Mouse (Mus musculus): Measurements from ENCODE around the gene Ddost. TPM values are rescaled to one million over a fixed set of nuclear protein-coding genes. Genes with fewer than 3 reads are reported as not detected.
"Not testable (repeated sequence)": the region's sequence is repeated elsewhere in the genome, so short reads cannot be mapped to it uniquely, and the experiment has no call there.

Ddost gene
- polyA plus RNA-seq, 1 experiment from 2014 or later: 386 TPM

DNA sequence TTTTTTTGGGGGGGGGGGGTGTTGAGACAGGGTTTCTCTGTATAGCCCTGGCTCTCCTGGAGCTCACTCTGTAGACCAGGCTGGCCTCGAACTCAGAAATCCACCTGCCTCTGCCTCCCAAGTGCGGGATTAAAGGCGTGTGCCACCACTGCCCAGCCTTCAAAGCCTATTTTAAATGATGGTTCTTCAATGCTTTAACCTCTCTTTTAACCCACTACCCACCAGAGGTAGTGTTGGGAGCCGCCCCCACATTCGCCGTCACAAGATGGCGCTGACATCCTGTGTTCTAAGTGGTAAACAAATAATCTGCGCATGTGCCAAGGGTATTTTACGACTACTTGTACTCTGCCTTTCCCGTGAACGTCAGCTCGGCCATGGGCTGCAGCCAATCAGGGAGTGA, 22.6 kb downstream of the Ddost start:
- not testable (repeated sequence) for H3K4me3 ChIP-seq (replicated peaks); H3K36me3 ChIP-seq; H3K9me3 ChIP-seq (replicated peaks); ATAC-seq (replicated peaks; ENCODE audit: low FRiP score); H3K9ac ChIP-seq
- 69% methylated on average over 8 of the region's 12 CpGs for WGBS
- Histone ChIP-seq H3K27ac (peak overlapping the region; percentile 97), H3K4me1 (peaks cover 11% of the 10 kb centered on the region), H3K27me3 (peaks cover 21% of the 10 kb centered on the region), H3K4me2 (peak overlapping the region; percentile 25; the same call in 1 of the 2 replicates)

DNA sequence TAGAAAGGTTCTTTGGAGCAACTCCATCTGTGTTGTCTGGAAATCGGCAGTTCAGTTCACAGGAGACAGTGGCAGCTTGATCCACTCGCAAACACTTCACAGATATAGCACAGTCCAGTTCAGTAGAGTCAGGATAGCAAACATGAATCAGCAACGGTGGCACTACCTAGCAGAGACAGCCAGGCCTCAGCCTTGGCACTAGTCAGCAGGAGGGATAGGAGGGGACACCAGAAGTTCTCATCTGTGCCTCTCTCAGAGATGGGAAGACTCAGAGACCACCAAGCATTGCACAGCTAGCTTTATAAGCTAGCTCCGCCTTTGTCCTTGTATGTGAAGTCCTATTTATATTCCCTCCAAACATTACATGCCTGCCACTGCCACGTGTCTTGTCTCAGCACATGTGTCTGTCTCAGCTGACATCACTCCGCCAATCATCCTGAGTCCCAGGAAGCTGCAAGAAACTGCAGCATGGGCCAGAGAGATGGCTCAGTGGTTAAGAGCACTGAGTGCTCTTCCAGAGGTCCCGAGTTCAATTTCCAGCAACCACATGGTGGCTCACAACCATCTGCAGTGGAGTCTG, 23.5 kb downstream of the Ddost start:
- Histone ChIP-seq H3K4me3 (replicated peaks) (peak overlapping the region; percentile 37), H3K27me3 (peaks cover 21% of the 10 kb centered on the region), H3K4me2 (peak overlapping the region; percentile 51), H3K36me3 (no peaks in the 10 kb centered on the region), H3K4me1 (peaks cover 11% of the 10 kb centered on the region), H3K9me3 (replicated peaks) (no peaks in the 10 kb centered on the region), H3K9ac (0 out of 2 replicates have a peak overlapping the region, but pooled peaks have one; percentile 4), H3K27ac (peak overlapping the region; percentile 45; the same call in 1 of the 2 replicates)
- ATAC-seq (replicated peaks; ENCODE audit: low FRiP score): no peak
- WGBS: 74% methylated on average over 7 of the region's 7 CpGs

DNA sequence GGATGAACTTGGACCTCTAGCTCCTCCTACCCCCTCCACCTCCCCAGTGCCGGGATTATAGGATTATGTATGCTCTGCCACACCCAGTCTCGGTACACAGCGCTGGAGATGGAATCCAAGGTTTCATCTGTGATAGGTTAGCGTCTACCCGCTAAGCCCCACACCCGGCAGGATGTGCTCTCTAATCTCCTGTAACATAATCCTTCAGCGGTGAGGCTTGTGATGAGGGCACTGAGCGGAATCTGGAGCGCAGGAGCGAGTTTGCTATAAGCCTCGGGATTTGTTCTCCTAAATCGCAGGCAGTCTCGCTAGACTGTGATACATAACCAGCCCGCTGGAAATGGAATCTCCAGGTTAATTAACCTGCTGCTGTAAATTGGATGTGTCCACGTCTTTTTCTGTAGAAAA, 25.7 kb downstream of the Ddost start:
- Histone ChIP-seq H3K27ac (no peak overlapping the region), H3K4me1 (peaks cover 9% of the 10 kb centered on the region), H3K4me2 (no peak overlapping the region), H3K9me3 (replicated peaks) (no peaks in the 10 kb centered on the region), H3K36me3 (no peaks in the 10 kb centered on the region), H3K4me3 (replicated peaks) (no peak overlapping the region), H3K9ac (no peak overlapping the region), H3K27me3 (peaks cover 21% of the 10 kb centered on the region)
- no peak for ATAC-seq (replicated peaks; ENCODE audit: low FRiP score)
- 26% methylated on average over 15 of the region's 15 CpGs for WGBS

DNA sequence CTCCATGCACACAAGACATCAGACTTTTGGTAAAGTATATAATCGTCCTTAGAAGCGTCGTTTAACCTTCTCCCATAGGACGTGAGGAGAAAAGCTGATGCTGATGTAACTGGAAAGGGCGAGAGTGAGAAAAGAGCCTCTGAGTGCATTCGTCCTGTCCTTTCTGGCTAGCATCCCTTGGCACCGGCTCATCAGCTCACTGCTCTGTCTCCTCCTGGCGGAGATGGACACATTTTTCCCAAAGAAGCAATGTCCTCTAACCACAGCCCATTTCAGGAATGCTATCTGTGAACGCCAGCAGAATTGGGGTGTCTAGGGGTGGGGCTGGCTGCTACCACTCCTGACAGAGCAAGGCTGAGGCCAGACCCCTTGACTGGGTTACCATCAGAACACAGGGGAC, 27.1 kb downstream of the Ddost start:
- Histone ChIP-seq H3K27me3 (peaks cover 21% of the 10 kb centered on the region), H3K4me1 (peaks cover under 1% of the 10 kb centered on the region), H3K9ac (no peak overlapping the region), H3K9me3 (replicated peaks) (no peaks in the 10 kb centered on the region), H3K36me3 (no peaks in the 10 kb centered on the region), H3K4me2 (no peak overlapping the region), H3K4me3 (replicated peaks) (no peak overlapping the region), H3K27ac (no peak overlapping the region)
- no peak for ATAC-seq (replicated peaks; ENCODE audit: low FRiP score)
- WGBS: 85% methylated on average over 9 of the region's 9 CpGs

DNA sequence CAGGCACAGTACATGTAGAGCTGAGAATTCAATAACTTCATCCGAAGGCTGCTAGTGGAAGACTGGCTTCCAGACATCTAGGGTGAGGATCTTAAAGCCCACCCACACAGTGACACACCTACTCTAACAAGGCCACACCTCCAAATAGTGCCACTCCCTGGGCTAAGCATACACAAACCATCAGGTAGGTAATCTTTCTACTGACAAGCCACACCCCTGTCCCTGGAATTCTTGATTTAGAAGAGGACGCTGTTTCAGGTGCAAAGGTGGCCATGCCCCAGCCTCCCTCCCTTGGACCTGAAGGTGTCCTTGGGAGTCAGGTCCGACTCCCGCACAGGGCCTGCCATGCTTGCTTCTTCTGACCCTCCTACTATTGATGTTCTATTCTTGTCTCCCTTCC, 28.6 kb downstream of the Ddost start:
- ATAC-seq (replicated peaks; ENCODE audit: low FRiP score): no peak
- peaks cover 21% of the 10 kb centered on the region for H3K27me3 ChIP-seq
- H3K27ac ChIP-seq: no peak overlapping the region
- H3K9ac ChIP-seq: no peak overlapping the region
- H3K36me3 ChIP-seq: no peaks in the 10 kb centered on the region
- no peaks in the 10 kb centered on the region for H3K9me3 ChIP-seq (replicated peaks)
- WGBS: 80% methylated on average over 4 of the region's 4 CpGs
- no peak overlapping the region for H3K4me3 ChIP-seq (replicated peaks)
- H3K4me1 ChIP-seq: no peaks in the 10 kb centered on the region
- no peak overlapping the region for H3K4me2 ChIP-seq

DNA sequence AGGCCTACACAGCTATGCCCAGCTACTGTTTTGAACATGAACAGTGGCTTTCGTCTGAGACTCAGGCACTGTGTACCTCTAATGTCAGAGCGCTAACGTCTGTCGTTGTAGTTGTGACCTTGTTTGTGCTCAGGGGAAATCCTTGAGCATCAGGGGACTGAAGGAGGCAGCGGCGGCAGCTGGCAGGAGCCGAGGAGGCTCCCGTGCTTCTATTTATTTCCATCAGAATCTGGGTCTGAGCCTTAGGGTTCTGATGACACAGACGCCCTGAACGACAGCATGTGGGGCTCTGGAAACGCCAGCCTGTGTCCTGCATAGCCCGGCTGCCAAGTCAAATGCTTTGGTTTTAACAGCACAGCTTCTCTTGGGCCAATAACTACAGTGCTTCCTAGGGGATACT, 30.5 kb downstream of the Ddost start:
- H3K9ac ChIP-seq: no peak overlapping the region
- WGBS: 86% methylated on average over 12 of the region's 12 CpGs
- ATAC-seq (replicated peaks; ENCODE audit: low FRiP score): no peak
- no peaks in the 10 kb centered on the region for H3K36me3 ChIP-seq
- H3K4me2 ChIP-seq: no peak overlapping the region
- H3K4me1 ChIP-seq: no peaks in the 10 kb centered on the region
- H3K9me3 ChIP-seq (replicated peaks): no peaks in the 10 kb centered on the region
- H3K27me3 ChIP-seq: peaks cover 17% of the 10 kb centered on the region
- H3K27ac ChIP-seq: no peak overlapping the region
- H3K4me3 ChIP-seq (replicated peaks): no peak overlapping the region

DNA sequence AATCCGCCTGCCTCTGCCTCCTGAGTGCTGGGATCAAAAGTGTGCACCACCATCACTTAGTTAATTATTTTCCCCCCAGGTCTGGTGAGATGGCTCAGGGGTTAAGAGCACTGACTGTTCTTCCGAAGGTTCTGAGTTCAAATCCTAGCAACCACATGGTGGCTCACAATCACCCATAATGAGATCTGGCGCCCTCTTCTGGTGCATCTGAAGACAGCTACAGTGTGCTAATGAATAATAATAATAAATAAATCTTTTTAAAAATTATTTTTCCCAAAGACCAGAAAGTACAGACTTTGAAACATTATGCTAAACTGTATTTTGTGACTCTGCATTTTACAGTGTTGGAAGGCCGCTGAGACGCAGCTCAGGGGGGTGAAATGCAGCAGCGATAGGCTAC, 31.1 kb downstream of the Ddost start:
- no peak for ATAC-seq (replicated peaks; ENCODE audit: low FRiP score)
- no peak overlapping the region for H3K4me3 ChIP-seq (replicated peaks)
- H3K36me3 ChIP-seq: no peaks in the 10 kb centered on the region
- no peak overlapping the region for H3K4me2 ChIP-seq
- 91% methylated on average over 6 of the region's 6 CpGs for WGBS
- no peak overlapping the region for H3K27ac ChIP-seq
- H3K27me3 ChIP-seq: peaks cover 11% of the 10 kb centered on the region
- no peaks in the 10 kb centered on the region for H3K9me3 ChIP-seq (replicated peaks)
- no peak overlapping the region for H3K9ac ChIP-seq
- H3K4me1 ChIP-seq: no peaks in the 10 kb centered on the region

DNA sequence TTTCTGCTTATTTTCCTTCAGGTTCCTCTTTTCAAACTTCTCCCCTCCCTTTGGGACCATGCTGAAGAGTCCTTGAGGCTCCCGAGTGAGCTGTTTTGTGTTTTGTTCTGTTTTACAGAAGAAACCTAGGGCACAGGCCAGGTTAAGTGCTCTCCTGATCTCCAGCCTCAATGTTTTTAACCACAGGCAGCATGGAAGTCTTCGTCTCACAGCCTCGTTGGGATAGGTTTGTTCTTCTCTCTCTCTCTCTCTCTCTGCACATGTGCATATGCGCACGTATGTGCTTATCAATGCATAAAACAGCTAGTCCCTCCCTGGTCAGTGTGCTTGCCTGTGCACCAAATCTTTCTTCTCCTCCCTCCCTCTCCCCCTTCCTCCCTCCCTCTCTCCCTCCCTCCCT, 32.3 kb downstream of the Ddost start:
- no peak overlapping the region for H3K4me3 ChIP-seq (replicated peaks)
- no peak overlapping the region for H3K27ac ChIP-seq
- WGBS: 77% methylated on average over 5 of the region's 5 CpGs
- H3K9me3 ChIP-seq (replicated peaks): no peaks in the 10 kb centered on the region
- ATAC-seq (replicated peaks; ENCODE audit: low FRiP score): no peak
- H3K9ac ChIP-seq: no peak overlapping the region
- H3K4me1 ChIP-seq: 0 out of 2 replicates have a peak, but pooled peaks cover 2% of the 10 kb centered on the region
- no peak overlapping the region for H3K4me2 ChIP-seq
- H3K36me3 ChIP-seq: no peaks in the 10 kb centered on the region
- peaks cover 2% of the 10 kb centered on the region; the same call in 1 of the 2 replicates for H3K27me3 ChIP-seq

DNA sequence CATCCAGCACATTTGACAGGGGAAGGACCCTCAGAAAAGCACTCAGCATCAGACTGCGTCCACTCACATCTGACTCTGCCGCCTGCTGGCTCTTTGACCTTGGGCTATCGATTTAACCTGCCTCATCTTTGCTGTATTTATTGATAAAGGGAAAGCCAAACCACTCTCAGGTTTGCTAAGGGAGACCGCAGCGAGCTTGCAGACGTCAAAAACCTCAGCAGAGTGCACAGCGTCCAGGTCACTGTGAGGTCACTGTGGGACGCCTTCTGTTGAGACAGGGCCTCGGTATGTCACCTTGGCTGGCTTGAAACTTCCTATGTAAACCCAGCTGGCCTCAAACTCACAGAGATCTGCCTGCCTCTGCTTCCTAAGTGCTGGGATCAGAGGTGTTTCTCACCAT, 32.8 kb downstream of the Ddost start:
- H3K9ac ChIP-seq: no peak overlapping the region
- H3K27me3 ChIP-seq: no peaks in the 10 kb centered on the region; the same call in 1 of the 2 replicates
- no peak overlapping the region for H3K4me3 ChIP-seq (replicated peaks)
- ATAC-seq (replicated peaks; ENCODE audit: low FRiP score): no peak
- H3K4me2 ChIP-seq: no peak overlapping the region
- H3K4me1 ChIP-seq: 0 out of 2 replicates have a peak, but pooled peaks cover 2% of the 10 kb centered on the region
- H3K36me3 ChIP-seq: no peaks in the 10 kb centered on the region
- H3K9me3 ChIP-seq (replicated peaks): no peaks in the 10 kb centered on the region
- WGBS: 74% methylated on average over 9 of the region's 9 CpGs
- H3K27ac ChIP-seq: no peak overlapping the region

DNA sequence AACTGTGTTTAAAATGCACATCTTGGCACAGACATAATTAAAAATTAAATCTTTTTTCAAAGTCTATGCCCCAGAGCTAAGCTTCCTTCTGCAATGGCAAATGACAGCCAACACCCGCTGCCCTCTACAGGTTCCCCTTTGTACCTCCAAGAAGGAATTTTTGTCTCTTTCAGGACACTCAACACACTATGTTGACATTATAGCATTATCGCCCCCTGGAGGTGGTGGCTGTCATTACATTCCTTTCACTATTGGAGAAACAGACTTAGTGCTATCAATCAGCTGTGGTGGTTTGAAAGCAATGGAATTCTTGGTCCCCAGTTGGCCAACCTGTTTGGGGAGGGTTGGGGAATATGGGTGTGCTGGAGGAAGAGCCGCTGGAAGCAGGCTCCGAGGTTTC, 35.4 kb downstream of the Ddost start:
- no peak for ATAC-seq (replicated peaks; ENCODE audit: low FRiP score)

DNA sequence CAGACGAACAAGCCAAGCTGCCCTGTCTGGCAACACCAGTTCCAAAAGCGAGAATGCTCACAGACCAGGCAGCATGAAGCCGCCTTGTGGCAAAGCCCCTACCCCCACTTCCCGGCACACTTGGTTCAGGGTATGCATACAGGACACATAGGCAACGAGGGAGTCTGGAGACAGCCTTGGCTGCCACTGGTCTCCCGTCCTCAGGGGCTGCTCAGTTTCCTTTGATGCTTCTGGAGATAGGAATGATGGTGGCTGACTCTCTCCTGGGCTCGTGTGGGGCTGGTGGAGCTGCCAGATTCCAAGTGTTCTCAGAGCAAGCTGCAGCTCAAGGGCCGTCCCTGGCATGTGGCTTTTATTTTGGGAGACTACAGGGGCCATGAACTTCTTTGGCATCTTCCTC, 36.9 kb downstream of the Ddost start:
- Histone ChIP-seq H3K4me3 (replicated peaks) (no peak overlapping the region), H3K4me2 (no peak overlapping the region), H3K27ac (no peak overlapping the region), H3K9me3 (replicated peaks) (no peaks in the 10 kb centered on the region), H3K4me1 (peaks cover 20% of the 10 kb centered on the region), H3K9ac (no peak overlapping the region), H3K36me3 (no peaks in the 10 kb centered on the region), H3K27me3 (no peaks in the 10 kb centered on the region)
- WGBS: 63% methylated on average over 8 of the region's 8 CpGs
- no peak for ATAC-seq (replicated peaks; ENCODE audit: low FRiP score)

More for the DNA sequence above, 35.4 kb downstream of the Ddost start:
- no peak overlapping the region for H3K27ac ChIP-seq
- no peaks in the 10 kb centered on the region for H3K9me3 ChIP-seq (replicated peaks)
- H3K27me3 ChIP-seq: no peaks in the 10 kb centered on the region
- H3K9ac ChIP-seq: no peak overlapping the region
- no peaks in the 10 kb centered on the region for H3K36me3 ChIP-seq
- WGBS: 37% methylated on average over 4 of the region's 4 CpGs
- peaks cover 20% of the 10 kb centered on the region for H3K4me1 ChIP-seq
- H3K4me2 ChIP-seq: no peak overlapping the region
- H3K4me3 ChIP-seq (replicated peaks): no peak overlapping the region

DNA sequence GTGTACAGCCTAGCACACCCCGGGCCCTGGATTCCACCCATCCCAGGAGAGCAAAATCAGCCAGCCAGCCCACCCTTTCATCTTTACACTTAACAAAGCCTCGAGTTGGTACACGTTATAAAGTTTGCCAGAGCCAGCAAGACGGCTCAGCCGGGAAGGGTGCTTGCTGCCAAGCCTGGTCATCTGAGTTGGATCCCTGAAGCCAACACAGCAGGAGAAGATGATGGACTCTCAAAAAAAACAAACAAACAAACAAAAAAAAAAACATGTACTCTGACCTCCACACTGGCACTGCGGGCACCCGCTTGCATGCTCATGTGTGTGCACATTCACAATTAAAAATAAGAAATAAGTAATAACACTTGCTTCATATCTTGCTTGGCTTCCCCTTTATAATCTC, 37.5 kb downstream of the Ddost start:
- Histone ChIP-seq H3K4me2 (no peak overlapping the region), H3K27ac (no peak overlapping the region), H3K9ac (no peak overlapping the region), H3K4me3 (replicated peaks) (no peak overlapping the region), H3K27me3 (no peaks in the 10 kb centered on the region), H3K4me1 (peaks cover 20% of the 10 kb centered on the region), H3K36me3 (no peaks in the 10 kb centered on the region), H3K9me3 (replicated peaks) (no peaks in the 10 kb centered on the region)
- ATAC-seq (replicated peaks; ENCODE audit: low FRiP score): no peak
- 75% methylated on average over 7 of the region's 7 CpGs for WGBS

DNA sequence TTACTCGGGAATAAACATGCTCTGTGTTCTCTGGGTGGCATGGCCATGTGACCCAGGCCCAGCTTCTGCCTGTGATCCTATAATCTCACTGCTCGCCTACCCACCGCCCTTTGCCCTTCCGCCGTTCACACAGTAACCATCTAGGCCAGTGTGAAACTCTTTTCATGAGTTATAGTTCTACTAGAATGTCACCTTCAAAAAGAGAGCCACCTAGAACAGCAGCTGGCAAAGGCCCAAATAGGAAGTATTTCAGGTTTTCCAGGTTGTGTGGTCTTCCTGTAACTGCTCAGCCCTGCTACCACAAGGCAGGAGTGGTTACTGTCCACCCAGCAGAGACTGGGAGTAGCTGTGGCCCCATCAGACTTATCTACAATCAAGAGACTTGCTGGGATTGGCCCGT, 38.2 kb downstream of the Ddost start:
- Histone ChIP-seq H3K27me3 (no peaks in the 10 kb centered on the region), H3K9ac (no peak overlapping the region), H3K27ac (peak overlapping the region; percentile 68), H3K4me3 (replicated peaks) (no peak overlapping the region), H3K9me3 (replicated peaks) (no peaks in the 10 kb centered on the region), H3K36me3 (no peaks in the 10 kb centered on the region), H3K4me1 (peaks cover 20% of the 10 kb centered on the region), H3K4me2 (no peak overlapping the region)
- WGBS: 62% methylated on average over 6 of the region's 6 CpGs
- ATAC-seq (replicated peaks; ENCODE audit: low FRiP score): peak; percentile 64; the same call in 1 of the 2 replicates
